Mouse (Mus musculus) adrenal gland, postnatal 36 days (tissue): ENCODE data around the gene Gm10277. TPM values are rescaled to one million over a fixed set of nuclear protein-coding genes. Genes with fewer than 3 reads are reported as not detected.

ENCODE experiments used
- DNase-seq, 2 experiments: peaks; one replicate each; pipeline ENCODE4 v3.0.0; 2021; ENCODE audit warnings: mixed read lengths in 1 of 2
- long read RNA-seq, 2 experiments: library from polyadenylated mRNA; stranded (forward); transcript quantifications; one replicate each; pipeline ENCODE4 v2.0.0; 2021; ENCODE audit warnings: borderline sequencing depth in 2 of 2
- total RNA-seq, 2 experiments: library from RNA; stranded (reverse); gene quantifications; 2 replicates each; pipeline ENCODE4 v1.2.3; 2021

Gm10277 gene
- not detected for total RNA-seq
- long read RNA-seq, experiment 1 = 0 reads
- long read RNA-seq, experiment 2 = 0 reads

DNA sequence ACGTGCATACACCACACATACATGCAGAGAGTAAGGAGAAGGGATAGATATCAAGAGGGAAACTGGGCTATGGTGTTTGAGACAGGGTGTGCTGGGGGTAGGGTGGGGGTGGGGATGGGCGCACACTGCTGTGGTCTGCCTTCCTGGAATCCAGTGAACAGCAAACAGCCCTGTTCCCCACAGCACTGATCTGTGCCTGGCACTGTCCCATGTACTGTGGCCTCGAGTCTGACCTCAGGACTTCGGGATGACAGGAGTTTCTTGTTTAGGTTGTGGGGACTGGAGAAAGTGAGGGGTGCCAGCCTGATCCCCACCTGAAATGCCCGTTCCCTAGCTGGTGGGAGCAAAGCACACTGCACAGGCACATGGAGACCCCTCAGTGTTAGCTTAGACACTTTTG, at the start of gene Gm10277:
Gene Gm10277 (minus strand): TSS at position 41 of the 400 bp plus-strand sequence.
- DNase-seq = peak in 1 of 2 experiments; percentile 42

DNA sequence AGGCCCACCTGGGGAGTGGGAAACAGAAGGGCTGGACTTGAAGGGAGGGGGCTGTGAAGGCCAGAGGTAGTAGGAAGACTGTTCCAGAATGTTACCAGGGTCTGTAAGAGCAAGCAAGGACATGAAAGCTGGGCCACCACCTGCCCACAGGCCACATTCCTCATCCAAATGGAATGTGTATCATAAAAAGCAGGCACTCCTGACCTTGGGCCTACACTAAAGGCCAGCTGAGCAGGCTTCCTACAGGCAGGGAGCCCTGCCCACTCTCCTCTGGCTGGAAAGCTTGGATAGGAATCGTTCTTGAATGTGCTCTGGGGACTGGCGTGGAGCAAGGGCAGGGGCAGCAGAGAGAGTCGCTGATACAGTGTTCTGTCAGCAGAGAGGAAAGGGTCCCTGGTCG, 49.2 kb upstream of the Gm10277 start:
- DNase-seq = peak; percentile 56 to 59

DNA sequence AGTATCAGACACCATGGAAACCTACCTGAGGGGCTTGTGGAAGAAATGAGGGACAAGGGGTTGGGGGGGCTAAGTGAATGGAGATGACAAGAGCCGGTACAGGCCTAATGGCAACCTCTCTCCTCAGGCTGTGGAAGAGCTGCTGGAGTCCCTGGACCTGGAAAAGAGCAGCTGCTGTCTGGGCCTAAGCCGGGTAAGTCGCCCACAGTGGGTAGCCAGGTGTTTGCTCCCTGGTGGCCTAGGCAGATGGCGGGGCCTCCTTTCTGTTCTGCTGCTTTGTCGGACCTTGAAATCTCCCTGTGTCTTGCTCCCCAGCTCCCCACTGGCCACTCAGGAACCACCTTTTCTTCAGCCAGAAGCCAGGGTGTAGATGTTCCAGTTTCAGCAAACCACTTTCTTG, 48.7 kb upstream of the Gm10277 start:
- no peak for DNase-seq

DNA sequence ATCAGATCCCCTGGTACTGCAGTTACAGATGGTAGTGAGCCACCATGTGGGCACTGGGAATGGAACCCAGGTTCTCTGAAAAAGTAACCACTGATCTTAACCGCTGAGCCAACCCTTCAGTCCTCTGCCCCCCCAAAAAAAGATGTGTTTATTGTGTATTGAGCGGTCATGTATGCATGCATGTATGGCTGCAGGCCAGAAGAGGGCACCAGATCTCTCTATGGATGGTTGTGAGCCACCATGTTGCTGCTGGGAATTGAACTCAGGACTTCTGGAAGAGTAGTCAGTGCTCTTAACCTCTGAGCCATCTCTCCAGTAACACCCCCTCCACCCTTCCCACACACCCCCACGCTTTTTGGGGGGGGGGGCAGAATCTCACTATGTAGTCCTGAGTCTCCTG, 47.6 kb upstream of the Gm10277 start:
- no peak for DNase-seq

DNA sequence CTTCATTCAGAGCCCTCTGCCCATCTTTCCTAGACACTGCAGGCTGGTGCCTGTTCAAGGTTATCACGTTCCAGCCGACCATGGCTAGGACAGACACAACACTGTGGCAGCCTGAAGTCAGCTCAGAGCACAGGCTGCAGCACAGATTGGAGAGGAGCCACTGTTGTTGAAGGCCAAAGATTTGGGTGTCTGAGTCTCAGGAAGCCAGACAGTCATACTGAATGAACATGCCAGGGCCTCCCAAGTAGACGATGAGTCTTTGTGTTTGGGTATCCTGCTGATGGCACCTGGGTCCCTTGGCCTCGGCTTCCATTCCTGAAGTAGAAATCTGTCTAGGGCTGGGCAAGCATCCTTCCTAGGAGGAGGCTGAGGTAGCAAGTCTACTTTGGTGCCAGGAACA, 45.0 kb upstream of the Gm10277 start:
- peak; percentile 19 to 46 for DNase-seq

DNA sequence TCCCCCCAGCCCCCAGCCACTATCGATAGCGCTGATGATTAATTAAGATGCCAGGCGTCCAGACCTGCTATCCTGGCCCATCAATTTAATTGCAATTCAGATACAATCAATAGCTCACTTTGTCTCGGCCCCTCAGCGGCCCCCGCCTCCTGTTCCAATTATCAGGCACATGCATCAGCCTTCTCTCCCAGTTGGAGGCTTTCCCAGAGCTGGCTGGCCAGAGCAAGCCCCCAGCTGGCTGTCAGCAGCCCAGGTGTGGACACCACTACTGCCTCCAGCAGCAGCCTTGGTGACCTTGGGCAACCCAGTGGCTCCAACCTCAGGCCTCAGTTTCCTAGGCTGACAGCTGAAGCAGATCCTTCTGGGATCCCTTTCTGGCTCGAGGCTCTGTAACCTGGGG, 43.3 kb upstream of the Gm10277 start:
- no peak for DNase-seq

DNA sequence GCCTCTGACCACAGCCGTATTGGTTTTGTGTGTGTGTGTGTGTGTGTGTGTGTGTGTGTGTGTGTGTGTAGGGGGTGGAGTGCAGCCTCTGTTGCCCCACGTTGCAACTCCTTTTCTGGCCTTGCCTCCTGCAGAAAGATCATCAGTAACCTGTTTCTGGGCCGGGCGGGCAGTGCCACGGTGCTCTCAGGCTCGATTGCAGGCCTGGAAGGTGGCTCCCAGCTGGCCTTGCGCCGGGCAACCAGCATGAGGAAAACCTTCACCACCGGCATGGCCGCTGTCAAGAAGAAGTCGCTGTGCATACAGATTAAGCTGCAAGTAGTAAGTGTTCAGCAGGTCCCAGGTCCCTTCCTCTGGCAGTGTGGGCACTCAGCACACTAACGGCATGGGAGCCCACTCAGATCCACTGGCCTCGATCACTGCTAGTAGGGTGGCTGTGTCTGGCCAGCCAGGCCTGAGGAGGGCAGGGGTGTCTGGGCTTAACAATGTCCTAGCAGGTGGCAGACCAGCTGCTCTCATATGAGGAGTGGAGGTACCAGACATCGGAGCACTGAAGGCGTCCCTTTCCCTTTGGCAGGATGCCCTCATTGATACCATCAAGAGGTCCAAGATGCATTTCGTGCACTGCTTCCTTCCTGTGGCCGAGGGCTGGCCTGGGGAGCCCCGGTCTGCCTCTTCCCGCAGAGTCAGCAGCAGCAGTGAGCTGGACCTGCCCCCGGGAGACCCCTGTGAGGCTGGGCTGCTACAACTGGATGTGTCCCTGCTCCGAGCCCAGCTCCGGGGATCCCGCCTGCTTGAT, 41.7 kb upstream of the Gm10277 start:
- DNase-seq = no peak

DNA sequence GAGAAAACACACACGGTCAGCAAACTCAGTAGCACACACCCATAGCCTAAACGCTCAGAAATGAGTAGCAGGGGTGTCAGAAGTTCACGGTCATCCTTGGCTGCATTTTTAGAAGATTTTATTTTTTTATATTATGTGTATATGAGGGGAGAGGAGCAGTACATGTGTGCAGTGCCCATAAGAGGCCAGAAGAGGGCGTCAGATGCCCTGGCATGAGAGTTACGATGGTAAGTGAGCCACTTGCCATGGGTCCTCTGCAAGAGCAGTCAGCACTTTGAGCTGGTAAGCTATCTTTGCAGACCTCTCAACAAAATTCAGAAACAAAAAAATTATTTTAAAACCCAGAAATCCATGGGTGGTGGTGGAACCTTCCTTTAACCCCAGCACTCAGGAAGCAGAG, 40.6 kb upstream of the Gm10277 start:
- no peak for DNase-seq

DNA sequence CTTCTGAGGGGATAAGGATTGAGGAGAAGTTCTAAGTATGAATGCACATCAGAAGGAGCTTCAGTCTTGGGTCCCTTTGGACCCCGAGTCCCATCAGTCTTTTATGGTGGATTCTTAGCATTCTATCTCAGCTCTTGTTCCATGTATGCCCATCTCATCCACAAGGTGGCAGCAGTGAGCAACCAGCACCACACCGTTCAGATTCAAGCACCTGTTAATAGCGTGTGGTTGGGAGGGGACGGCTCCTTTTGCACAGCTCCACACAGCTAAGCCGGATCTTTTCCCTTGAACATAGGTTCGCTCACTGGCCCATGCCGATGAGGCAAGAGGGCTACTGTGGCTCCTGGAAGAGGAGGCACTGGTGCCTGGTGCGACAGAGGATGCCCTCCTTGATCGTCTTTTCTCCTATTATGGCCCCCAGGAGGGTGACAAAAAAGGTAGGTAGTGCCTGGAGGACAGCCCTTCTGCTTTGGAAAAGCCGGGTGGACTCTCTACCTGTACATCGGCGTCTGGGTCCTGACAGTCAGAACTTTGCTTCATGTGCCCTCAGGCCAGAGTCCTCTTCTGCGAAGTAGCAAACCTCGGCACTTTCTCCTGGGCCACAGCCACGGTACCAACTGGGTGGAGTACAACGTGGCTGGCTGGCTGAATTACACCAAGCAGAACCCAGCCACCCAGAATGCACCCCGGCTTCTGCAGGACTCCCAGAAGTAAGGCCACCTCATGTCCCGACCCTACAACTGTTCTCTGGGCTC, 39.9 kb upstream of the Gm10277 start:
- peak; percentile 69 to 79 for DNase-seq

DNA sequence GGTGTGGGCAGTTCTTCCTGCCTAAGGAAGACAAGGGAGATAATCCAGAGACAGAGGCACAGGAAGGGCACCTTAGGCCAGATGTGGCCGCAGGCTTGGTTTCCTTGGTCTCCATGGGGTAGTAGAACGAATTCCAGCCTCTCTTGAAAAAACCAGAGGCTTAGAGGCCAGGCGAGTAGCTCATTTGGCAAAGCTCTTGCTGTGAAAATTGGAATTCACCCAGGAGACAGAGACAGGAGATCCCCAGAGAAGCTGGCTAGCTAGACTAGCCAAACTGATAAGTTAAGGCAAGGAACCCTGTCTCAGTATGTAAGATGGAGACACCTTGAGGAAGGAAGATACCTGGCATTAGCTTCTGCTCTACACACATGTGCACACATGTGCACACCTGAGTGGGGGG, 38.8 kb upstream of the Gm10277 start:
- DNase-seq = no peak

DNA sequence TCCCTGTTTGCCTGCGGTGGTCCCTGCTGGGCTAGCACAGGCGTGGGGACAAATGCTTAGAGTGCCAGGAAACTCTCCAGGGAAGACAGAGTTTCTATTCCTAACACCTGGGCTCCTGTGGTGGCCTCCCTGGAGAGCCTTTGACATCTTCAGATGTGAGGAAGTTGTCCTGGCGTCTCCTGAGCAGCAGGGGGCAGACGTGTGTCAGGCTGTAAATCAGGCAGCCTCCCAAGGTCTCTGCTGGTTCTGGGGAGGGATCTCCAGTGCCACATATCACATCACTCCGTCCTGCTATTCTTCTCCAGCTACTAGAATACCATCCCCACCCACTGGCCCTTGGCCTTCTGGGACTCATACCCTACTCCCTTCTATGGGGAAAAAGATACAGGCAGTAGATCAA, 38.3 kb upstream of the Gm10277 start:
- peak; percentile 81 to 86 for DNase-seq

DNA sequence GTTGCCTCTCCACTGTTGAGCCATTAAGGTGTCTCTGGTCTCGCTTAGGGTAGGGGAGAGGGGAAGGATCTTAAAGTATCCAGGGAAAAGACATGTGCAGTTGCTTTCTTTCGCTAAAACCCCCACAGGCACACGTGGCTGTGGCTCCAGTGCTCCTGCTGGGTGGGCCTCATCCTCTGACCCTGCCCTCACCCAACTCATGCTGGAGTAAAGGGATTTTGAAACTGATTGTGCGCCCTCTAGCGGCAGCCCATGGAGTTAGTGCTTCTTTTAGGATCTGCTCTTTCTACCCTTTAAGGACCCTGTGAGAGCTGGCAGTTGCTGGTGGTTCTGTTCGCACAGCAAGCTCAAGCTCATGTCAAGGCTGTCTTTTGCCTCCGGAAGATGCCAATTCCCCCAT, 35.2 kb upstream of the Gm10277 start:
- DNase-seq = peak; percentile 54 to 73

DNA sequence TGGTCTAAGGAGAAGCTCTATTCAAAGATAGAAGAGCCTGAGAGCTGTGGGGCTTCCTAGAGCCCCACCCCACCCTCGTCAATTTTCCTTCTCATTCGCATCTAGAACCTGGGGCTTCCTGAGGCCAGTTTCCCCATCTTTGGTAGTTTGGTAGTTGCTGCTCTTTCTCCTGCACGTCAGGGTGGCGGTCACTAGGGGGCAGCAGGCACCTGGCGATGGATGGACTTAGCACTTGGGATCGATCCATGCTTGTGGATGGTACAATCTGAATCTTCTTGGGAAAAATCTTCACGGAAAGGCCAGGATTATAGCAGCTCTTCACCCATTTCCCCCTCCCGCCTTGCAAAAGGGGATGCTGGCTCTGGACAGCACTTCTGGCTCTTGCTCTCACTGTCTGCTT, 34.1 kb upstream of the Gm10277 start:
- DNase-seq = peak; percentile 60 to 78

DNA sequence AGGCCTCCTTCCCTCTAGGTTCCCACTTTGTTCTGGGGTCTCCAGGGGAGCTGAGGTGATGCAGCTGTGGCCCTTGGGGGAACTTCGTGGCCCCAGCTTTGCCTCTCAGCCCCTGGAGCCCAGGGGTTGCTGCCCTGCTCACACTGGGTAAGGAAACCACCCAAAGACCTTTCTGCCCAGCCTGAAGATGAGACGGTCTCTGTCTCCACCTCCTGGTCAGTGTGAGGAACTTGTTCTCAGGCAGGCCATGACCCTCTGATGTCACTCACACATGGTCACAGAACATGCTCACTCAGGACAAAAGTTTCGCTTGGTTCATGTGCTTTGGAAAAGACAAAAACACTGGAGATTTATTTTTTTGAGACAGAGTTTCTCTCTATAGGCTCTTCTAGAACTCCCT, 28.5 kb upstream of the Gm10277 start:
- peak; percentile 75 to 84 for DNase-seq

DNA sequence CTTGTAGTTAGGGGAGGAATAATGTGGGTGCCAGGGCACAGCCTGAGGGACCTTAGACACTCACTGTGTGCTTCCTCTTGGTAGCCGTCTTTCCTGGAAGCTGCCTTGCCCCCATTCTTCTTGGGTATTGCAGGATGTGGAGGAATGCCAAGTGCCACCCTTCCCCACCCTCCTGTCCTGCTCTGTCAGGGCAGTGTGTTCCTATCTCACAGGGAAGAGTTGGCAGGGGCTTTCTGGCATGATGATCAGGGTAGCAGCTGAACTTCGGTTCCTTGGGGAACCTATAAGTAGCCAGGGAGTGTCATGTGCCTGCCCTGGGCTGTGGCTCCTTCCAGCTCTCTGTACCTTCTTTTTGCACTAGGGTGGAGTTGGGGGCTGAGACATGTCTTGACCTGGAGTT, 26.4 kb upstream of the Gm10277 start:
- DNase-seq = peak in 1 of 2 experiments; percentile 43

DNA sequence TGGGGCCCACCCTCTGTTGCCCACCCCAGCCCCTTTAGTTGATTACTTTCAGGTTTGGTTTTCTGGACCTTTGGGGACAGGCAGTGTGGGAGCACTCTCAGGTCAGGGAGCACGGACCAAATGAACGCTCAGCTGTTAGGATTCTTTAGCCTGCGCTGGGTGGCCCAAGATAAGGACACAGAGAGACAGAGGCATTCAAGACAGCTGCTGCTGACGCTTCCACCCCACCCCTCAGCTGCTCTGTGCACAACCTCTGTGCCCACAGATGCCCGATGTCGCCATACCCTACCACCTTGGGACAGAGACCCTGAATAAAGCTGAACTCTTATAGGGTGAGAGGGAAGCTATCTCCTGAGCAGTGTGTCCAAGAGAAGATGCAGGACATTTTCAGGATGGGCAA, 22.5 kb upstream of the Gm10277 start:
- DNase-seq = no peak

DNA sequence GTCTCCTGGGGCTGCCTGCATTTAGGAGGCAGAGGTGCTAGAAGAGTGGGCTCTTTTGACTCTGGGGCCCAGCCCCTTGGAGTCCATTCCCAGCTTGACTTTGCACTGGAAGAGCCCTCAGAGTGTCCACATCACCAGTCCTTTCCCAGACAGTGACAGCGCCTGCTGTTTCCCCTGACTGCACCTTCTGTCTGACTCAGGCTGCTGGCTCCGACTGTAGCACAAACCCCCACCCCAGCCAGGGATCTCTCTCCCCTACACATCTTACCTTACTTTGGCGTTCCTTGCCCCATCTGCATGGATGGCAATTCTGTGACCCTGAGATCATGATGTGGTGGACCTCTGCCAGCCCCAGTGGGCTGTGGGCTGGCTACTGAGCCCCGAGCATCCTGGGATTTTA, 21.7 kb upstream of the Gm10277 start:
- no peak for DNase-seq

DNA sequence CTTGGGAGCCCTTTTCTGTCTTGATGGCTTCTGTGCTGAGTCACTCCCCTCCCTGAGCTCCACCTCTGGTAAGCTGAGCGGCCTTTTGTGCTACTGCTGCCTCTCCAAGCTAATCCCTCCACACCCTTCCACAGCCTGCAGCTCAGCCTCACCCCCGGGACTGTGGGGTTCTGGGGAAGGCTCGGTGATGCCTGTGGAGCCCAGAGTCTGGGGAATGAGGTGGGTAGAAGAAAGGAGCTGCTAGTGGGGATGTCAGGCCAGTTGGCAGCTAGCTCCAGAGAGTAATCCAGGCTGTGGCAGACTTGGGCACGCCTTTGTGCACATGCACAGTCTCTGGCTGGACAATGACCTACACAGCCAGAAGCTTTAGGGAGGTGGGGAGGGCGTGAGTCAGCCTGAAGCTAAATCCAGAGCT, 20.5 kb upstream of the Gm10277 start:
- peak; percentile 65 to 66 for DNase-seq

DNA sequence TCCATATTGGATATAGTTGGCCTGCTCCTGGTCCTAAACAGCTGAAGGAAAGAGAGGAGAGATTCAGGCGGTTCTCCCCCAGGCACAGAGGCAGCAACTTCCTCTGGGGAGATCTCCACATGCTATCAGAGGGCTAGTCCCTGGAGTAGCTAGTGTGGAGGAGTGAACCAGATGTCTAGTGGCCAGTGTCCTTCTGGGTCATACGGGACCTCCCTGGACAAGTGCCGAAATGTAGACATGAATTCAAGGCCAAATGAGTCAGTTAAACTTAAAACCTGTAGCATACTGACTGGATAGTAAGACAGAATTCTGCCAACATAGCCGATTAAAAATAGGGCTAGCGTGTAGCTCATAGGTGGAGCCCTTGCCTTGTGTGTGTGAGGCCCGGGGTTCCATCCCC, 19.3 kb upstream of the Gm10277 start:
- peak; percentile 48 for DNase-seq

DNA sequence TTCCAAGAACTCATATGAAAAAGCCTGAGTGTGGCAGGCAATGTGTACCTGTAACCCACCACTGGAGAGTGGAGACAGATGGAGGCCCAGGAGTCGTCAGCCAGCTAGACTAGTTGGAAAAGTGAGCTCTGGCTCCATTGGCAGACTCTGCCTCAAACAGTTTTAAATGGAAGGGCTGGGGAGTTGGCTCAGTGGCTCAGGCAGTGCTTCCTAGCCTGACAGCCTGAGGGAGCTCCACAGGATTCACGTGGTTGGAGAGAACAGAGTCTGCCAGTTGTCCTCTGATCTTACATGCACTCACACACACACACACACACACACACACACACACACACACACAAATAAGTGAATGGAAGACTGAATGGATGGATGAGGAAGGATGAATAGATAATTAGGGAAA, 18.7 kb upstream of the Gm10277 start:
- peak in 1 of 2 experiments; percentile 38 for DNase-seq

DNA sequence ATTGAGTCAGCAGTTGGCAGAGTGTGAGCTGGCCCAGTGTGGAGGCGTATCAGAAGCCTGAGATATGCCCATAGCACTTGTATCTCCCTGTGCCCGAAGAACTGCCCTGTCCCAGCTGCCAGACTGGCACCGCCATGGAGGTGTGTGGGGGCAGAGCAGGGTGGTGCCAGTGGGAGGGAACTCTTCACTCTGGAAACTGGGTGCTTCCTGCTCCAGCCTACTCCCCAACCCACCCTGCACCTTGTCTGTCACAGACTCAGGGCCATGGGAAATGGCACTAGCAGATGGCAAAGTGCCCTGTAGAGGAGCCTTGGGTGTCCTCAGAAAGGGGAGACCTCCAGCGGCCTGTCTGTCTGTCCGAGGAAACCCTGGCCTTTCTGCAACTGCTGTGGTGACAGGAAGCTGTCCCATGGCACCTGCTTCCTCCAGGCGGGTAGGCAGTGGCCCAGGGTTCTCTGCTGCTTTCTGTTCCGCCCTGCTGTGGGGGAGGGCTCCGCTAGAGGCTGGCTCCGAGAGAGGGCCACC, 14.9 kb upstream of the Gm10277 start:
- DNase-seq = peak; percentile 59 to 68

DNA sequence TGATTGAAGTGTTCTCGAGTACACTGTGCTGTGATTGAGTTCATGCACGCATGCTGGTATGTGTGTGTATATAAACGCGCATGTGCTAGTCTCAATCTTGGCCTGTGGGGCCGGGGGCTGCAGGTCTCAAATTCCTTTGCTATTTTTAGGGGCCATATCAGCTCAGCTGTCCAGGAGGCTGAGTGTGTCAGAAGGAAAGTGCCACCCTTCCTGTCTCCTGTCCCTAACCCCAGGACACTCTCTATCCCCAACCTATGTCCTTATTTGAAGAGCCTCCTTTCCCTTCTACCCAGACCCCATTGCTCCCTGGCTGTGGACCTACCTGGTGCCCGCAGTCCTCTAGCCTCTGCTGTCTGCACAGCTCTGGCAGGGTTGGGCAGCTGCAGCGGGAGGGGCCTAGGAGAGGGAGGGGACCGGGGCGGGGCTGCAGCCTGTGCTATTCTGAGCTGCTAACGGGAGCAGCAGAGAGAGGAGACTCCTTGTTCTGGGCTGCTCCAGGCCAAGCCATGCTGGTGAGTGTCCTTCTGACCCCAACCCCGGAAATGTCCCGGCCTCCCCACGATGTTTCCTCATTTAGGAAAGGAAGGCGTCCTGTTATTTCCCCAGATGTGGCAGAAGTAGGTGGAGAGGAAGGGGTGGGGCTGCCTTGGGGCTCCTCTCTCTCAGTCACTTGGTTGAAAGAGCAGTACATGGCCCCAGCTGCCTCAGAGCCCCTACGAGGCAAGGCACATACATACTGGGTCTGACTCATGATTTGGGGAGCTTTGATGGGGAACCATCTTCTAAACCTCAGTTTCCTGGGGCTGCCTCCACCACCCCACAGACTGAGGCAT, 13.5 kb upstream of the Gm10277 start:
- peak; percentile 82 to 91 for DNase-seq
